Mouse (Mus musculus) liver, adult 2 months (tissue): ENCODE data around the gene Glyctk. TPM values are rescaled to one million over a fixed set of nuclear protein-coding genes. Genes with fewer than 3 reads are reported as not detected.

ENCODE experiments used
- DNase-seq: peaks from one replicate; pipeline ENCODE4 v3.0.0-alpha.2; 2011; ENCODE audit warnings: low read depth, low spot score; ENCODE audit errors: extremely low read depth
- H3K27ac ChIP-seq: fragments of 200-500 bp; replicated peaks from 2 replicates; pipeline ENCODE4 v1.5.1; 2012; ENCODE audit warnings: low read depth, mild to moderate bottlenecking, control low read depth, inconsistent platforms, low read length; ENCODE audit not compliant: insufficient read depth
- H3K27me3 ChIP-seq: fragments of 200-500 bp; 2 replicates; pipeline ENCODE4 v1.6.1; 2012; ENCODE audit warnings: mild to moderate bottlenecking, moderate library complexity, low read length, inconsistent platforms; ENCODE audit not compliant: control insufficient read depth, insufficient read depth
- H3K36me3 ChIP-seq: fragments of 200-500 bp; 2 replicates; pipeline ENCODE4 v1.6.1; 2012; ENCODE audit warnings: low read length, inconsistent platforms; ENCODE audit not compliant: control insufficient read depth, insufficient read depth
- H3K4me1 ChIP-seq: fragments of 200-500 bp; 2 replicates; pipeline ENCODE4 v1.6.1; 2011; ENCODE audit warnings: low read length; ENCODE audit not compliant: control insufficient read depth, insufficient read depth
- H3K4me3 ChIP-seq: fragments of 200-500 bp; 2 replicates; pipeline ENCODE4 v1.5.1; 2011; ENCODE audit warnings: low read depth, mild to moderate bottlenecking, control low read depth, low read length, moderate library complexity; ENCODE audit not compliant: insufficient read depth
- H3K79me2 ChIP-seq: fragments of 200-500 bp; 2 replicates; pipeline ENCODE4 v1.6.1; 2012; ENCODE audit warnings: inconsistent platforms, mild to moderate bottlenecking, low read length, moderate library complexity; ENCODE audit not compliant: control insufficient read depth, insufficient read depth
- H3K9ac ChIP-seq: fragments of 200-500 bp; 2 replicates; pipeline ENCODE4 v1.6.1; 2012; ENCODE audit warnings: low read depth, mild to moderate bottlenecking, control low read depth, inconsistent platforms, low read length
- CTCF ChIP-seq: fragments of 200-500 bp; IDR thresholded peaks from 2 replicates; pipeline ENCODE4 v1.5.1; 2011; ENCODE audit warnings: low read depth, low read length, control low read depth
- POLR2A ChIP-seq: fragments of 200-500 bp; IDR thresholded peaks from 2 replicates; pipeline ENCODE4 v1.6.1; 2011; ENCODE audit warnings: low read length, control low read depth; ENCODE audit not compliant: insufficient read depth; ENCODE audit errors: extremely low read depth
- WGBS: fragments of 180-500 bp; shearing (Covaris S2); methylation state at CpG from one replicate; pipeline ENCODE4 v1.1.7; 2018; 5-methylcytosine and 5-hydroxymethylcytosine counted together
- polyA plus RNA-seq: library from polyadenylated mRNA; depleted of rRNA; stranded (reverse); fragments of >200 nt; gene quantifications from 2 replicates; pipeline ENCODE4 v1.2.3, GENCODE M21; 2012
- total RNA-seq: library from RNA; depleted of rRNA; stranded (reverse); fragments of >200 nt; gene quantifications from 2 replicates; pipeline ENCODE4 v1.2.3, GENCODE M21; 2014

Gene Glyctk
- total and polyA plus RNA-seq, 2 experiments = 104 to 308 TPM

- 28% methylated on average over 1 of the region's 1 CpGs for WGBS
- TF ChIP-seq CTCF (no peak), POLR2A (no peak)
- H3K27ac ChIP-seq = no peak overlapping the region
- H3K9ac ChIP-seq = no peak overlapping the region
- no peak overlapping the region for H3K4me3 ChIP-seq
- peaks cover 3% of the 10 kb centered on the region; the same call in 1 of the 2 replicates for H3K79me2 ChIP-seq
- no peaks in the 10 kb centered on the region for H3K27me3 ChIP-seq
- no peaks in the 10 kb centered on the region for H3K36me3 ChIP-seq
- H3K4me1 ChIP-seq = peaks cover 2% of the 10 kb centered on the region; the same call in 1 of the 2 replicates
- no peak for DNase-seq
Measured at GRCm38 (mm10) chr9:106167703-106168102, 9.8 kb upstream of the Glyctk start.

GRCm38 (mm10) chr9:106167241-106167640 is 9.3 kb upstream of the Glyctk start:
- H3K27ac ChIP-seq = no peak overlapping the region
- TF ChIP-seq POLR2A (no peak), CTCF (no peak)
- no peak for DNase-seq
- no peaks in the 10 kb centered on the region for H3K36me3 ChIP-seq
- H3K79me2 ChIP-seq = peaks cover 3% of the 10 kb centered on the region; the same call in 1 of the 2 replicates
- H3K27me3 ChIP-seq = no peaks in the 10 kb centered on the region
- WGBS = 82% methylated on average over 3 of the region's 3 CpGs
- no peak overlapping the region for H3K9ac ChIP-seq
- no peak overlapping the region for H3K4me3 ChIP-seq
- peaks cover 2% of the 10 kb centered on the region; the same call in 1 of the 2 replicates for H3K4me1 ChIP-seq

- 45% methylated on average over 2 of the region's 2 CpGs for WGBS
- peaks cover 3% of the 10 kb centered on the region; the same call in 1 of the 2 replicates for H3K79me2 ChIP-seq
- H3K36me3 ChIP-seq = no peaks in the 10 kb centered on the region
- H3K27me3 ChIP-seq = no peaks in the 10 kb centered on the region
- H3K9ac ChIP-seq = no peak overlapping the region
- no peak overlapping the region for H3K4me3 ChIP-seq
- TF ChIP-seq CTCF = no peak
- TF ChIP-seq POLR2A = no peak
- no peak for DNase-seq
- H3K4me1 ChIP-seq = peaks cover 2% of the 10 kb centered on the region; the same call in 1 of the 2 replicates
- H3K27ac ChIP-seq = no peak overlapping the region
Measured at GRCm38 (mm10) chr9:106166709-106167108, 8.8 kb upstream of the Glyctk start.

GRCm38 (mm10) chr9:106160426-106160825 is 2.5 kb upstream of the Glyctk start:
- H3K9ac ChIP-seq = peak overlapping the region; percentile 85
- peak overlapping the region; percentile 60 for H3K4me3 ChIP-seq
- H3K36me3 ChIP-seq = peaks cover 5% of the 10 kb centered on the region; the same call in 1 of the 2 replicates
- no peak for DNase-seq
- 44% methylated on average over 5 of the region's 5 CpGs for WGBS
- H3K4me1 ChIP-seq = peaks cover 25% of the 10 kb centered on the region
- TF ChIP-seq POLR2A (no peak), CTCF (no peak)
- H3K27me3 ChIP-seq = no peaks in the 10 kb centered on the region
- H3K79me2 ChIP-seq = peaks cover 13% of the 10 kb centered on the region; the same call in 1 of the 2 replicates
- peak overlapping the region; percentile 97 for H3K27ac ChIP-seq

GRCm38 (mm10) chr9:106159784-106160301 is 1.9 kb upstream of the Glyctk start:
- Histone ChIP-seq H3K4me1 (peaks cover 30% of the 10 kb centered on the region), H3K4me3 (peak overlapping the region; percentile 60), H3K79me2 (peaks cover 13% of the 10 kb centered on the region; the same call in 1 of the 2 replicates), H3K36me3 (peaks cover 7% of the 10 kb centered on the region; the same call in 1 of the 2 replicates), H3K9ac (peak overlapping the region; percentile 85), H3K27ac (peak overlapping the region; percentile 97), H3K27me3 (no peaks in the 10 kb centered on the region)
- DNase-seq = peak; percentile 89
- under 1% methylated on average over 24 of the region's 24 CpGs for WGBS
- 0 out of 2 replicates have a peak, but pooled peaks have one; percentile 36 for TF ChIP-seq POLR2A
- no peak for TF ChIP-seq CTCF

- TF ChIP-seq CTCF = no peak
- peaks cover 13% of the 10 kb centered on the region; the same call in 1 of the 2 replicates for H3K79me2 ChIP-seq
- 62% methylated on average over 9 of the region's 9 CpGs for WGBS
- H3K27me3 ChIP-seq = no peaks in the 10 kb centered on the region
- DNase-seq = no peak
- no peak overlapping the region for H3K9ac ChIP-seq
- peaks cover 35% of the 10 kb centered on the region for H3K4me1 ChIP-seq
- H3K36me3 ChIP-seq = peaks cover 13% of the 10 kb centered on the region; the same call in 1 of the 2 replicates
- H3K27ac ChIP-seq = peak overlapping the region; percentile 97
- no peak overlapping the region for H3K4me3 ChIP-seq
Measured at GRCm38 (mm10) chr9:106159237-106159636, 1.3 kb upstream of the Glyctk start.
